Mouse (Mus musculus): Measurements from ENCODE around the gene Wipi1.

GRCm38 (mm10) chr11:109574604-109575003, 37.2 kb downstream of the Wipi1 start:
- TF ChIP-seq CTCF (IDR thresholded peaks at IDR 0.05; ENCODE audit: control insufficient read depth, insufficient read depth, insufficient replicate concordance, low read depth, low read length) (no peak), POLR2A (IDR thresholded peaks at IDR 0.05; ENCODE audit: control insufficient read depth, low read depth, low read length) (no peak)

Measured in testis, adult 2 months (tissue).